Mouse (Mus musculus) adrenal gland, postnatal 10 days (tissue): ENCODE measurements around the gene Elavl1. TPM values are rescaled to one million over a fixed set of nuclear protein-coding genes. Genes with fewer than 3 reads are reported as not detected.
"Not testable (repeated sequence)": the region's sequence is repeated elsewhere in the genome, so short reads cannot be mapped to it uniquely, and the experiment has no call there.

Source experiments
- DNase-seq: peaks from one replicate; pipeline ENCODE4 v3.0.0; 2021; ENCODE audit warnings: mixed read lengths
- long read RNA-seq, 2 experiments: library from polyadenylated mRNA; stranded (forward); transcript quantifications; one replicate each; pipeline ENCODE4 v2.0.0; 2021
- total RNA-seq, 2 experiments: library from RNA; stranded (reverse); gene quantifications; 2 replicates each; pipeline ENCODE4 v1.2.3; 2021

Elavl1 gene
- 10 to 100 TPM; 77.7 to 83.9 TPM for total RNA-seq
- long read RNA-seq, experiment 1, full-length matches to known transcripts = 132 of 155 reads
- long read RNA-seq, experiment 1, partial matches to known transcripts = 8 of 155 reads
- long read RNA-seq, experiment 1, other reads (novel, unspliced or antisense) = 15 of 155 reads
- long read RNA-seq, experiment 2, full-length matches to known transcripts = 81 of 85 reads
- long read RNA-seq, experiment 2, partial matches to known transcripts = 0 of 85 reads
- long read RNA-seq, experiment 2, other reads (novel, unspliced or antisense) = 4 of 85 reads

- peak; percentile 98 for DNase-seq
Observed at GRCm38 (mm10) chr8:4324983-4325750, at the start of gene Elavl1, which contains the start of gene Ccl25. Elavl1 (minus strand) TSS chr8:4325413. Ccl25 (plus strand) TSS chr8:4325210.

- DNase-seq = no peak
Observed at GRCm38 (mm10) chr8:4372657-4373056, 47.4 kb upstream of the Elavl1 start.

- peak; percentile 38 for DNase-seq
Observed at GRCm38 (mm10) chr8:4370078-4370477, 44.9 kb upstream of the Elavl1 start.

GRCm38 (mm10) chr8:4368470-4368869, 43.3 kb upstream of the Elavl1 start:
- DNase-seq = no peak

GRCm38 (mm10) chr8:4367808-4368207, 42.6 kb upstream of the Elavl1 start:
- peak; percentile 37 for DNase-seq

- no peak for DNase-seq
Observed at GRCm38 (mm10) chr8:4366189-4366588, 41.0 kb upstream of the Elavl1 start.

- DNase-seq = no peak
Observed at GRCm38 (mm10) chr8:4360922-4361321, 35.7 kb upstream of the Elavl1 start.

- DNase-seq = no peak
Observed at GRCm38 (mm10) chr8:4359362-4359761, 34.1 kb upstream of the Elavl1 start.

GRCm38 (mm10) chr8:4355455-4355854, 30.2 kb upstream of the Elavl1 start:
- DNase-seq = no peak

GRCm38 (mm10) chr8:4354516-4354915, 29.3 kb upstream of the Elavl1 start:
- no peak for DNase-seq

- no peak for DNase-seq
Observed at GRCm38 (mm10) chr8:4353741-4354140, 28.5 kb upstream of the Elavl1 start.

- DNase-seq = not testable (repeated sequence)
Observed at GRCm38 (mm10) chr8:4352562-4352961, 27.3 kb upstream of the Elavl1 start.

- DNase-seq = no peak
Observed at GRCm38 (mm10) chr8:4350618-4351017, 25.4 kb upstream of the Elavl1 start.

GRCm38 (mm10) chr8:4349335-4349734, 24.1 kb upstream of the Elavl1 start:
- DNase-seq = no peak

GRCm38 (mm10) chr8:4348275-4348674, 23.1 kb upstream of the Elavl1 start:
- no peak for DNase-seq

- no peak for DNase-seq
Observed at GRCm38 (mm10) chr8:4347661-4348060, 22.4 kb upstream of the Elavl1 start.

- no peak for DNase-seq
Observed at GRCm38 (mm10) chr8:4340207-4340606, 15.0 kb upstream of the Elavl1 start.

GRCm38 (mm10) chr8:4335678-4336077, 10.5 kb upstream of the Elavl1 start:
- DNase-seq = no peak

GRCm38 (mm10) chr8:4333966-4334365, 8.8 kb upstream of the Elavl1 start:
- no peak for DNase-seq

- peak; percentile 25 for DNase-seq
Observed at GRCm38 (mm10) chr8:4329000-4329399, 3.8 kb upstream of the Elavl1 start.

GRCm38 (mm10) chr8:4325751-4326036, 481 bp upstream of the Elavl1 start:
- no peak for DNase-seq

GRCm38 (mm10) chr8:4324525-4324924, 688 bp downstream of the Elavl1 start:
- DNase-seq = no peak

GRCm38 (mm10) chr8:4323917-4324316, 1.3 kb downstream of the Elavl1 start:
- no peak for DNase-seq

GRCm38 (mm10) chr8:4322470-4322869, 2.7 kb downstream of the Elavl1 start:
- DNase-seq = peak; percentile 86
